Mouse (Mus musculus): ENCODE data around the gene Rnf43. TPM values are rescaled to one million over a fixed set of nuclear protein-coding genes. Genes with fewer than 3 reads are reported as not detected.

Gene Rnf43
- total RNA-seq, 1 experiment from 2014 or later = 5.8 TPM

DNA sequence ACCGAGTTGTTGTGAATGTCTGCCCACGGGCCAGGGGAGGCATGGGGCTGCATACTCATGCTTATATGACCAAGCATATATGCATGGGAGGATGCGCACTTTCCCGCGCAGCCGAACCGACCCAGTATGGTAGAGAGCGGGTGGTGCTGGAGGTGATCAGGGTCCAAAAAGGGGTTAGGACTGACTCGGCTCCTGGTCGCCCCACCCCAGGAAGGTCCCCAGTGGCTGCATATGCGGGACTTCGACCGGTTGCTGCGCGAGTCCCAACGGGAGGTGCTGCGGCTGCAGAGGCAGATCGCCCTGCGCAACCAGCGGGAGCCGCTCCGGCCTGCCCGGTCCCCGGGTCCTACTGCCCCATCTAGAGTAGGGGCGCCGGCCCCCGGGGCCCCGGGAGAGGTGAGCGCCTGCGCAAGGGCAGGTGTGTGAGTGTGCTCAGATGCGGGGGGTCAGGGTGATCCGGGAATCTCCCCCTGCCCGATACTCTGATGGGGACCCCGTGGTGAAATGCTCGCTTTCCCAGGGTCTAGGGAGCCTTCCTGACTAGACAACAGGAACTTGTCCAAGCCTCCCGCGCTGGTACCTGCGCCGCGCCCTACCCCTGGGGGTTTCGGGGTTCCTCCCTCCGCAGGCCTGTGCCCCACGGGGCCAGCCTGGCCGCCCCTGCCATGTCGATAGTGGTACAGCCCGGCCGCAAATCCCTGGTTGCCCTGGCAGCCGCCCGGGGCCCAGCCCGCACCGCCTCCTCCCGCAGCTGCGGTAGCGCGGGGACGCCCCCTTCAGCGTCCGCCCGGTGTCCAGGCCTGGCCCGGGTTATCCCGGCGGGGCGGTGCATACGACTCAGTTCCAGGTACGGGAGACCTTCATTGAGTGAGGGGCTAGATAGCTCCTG is 101.7 kb downstream of the Rnf43 start:
- ATAC-seq (replicated peaks; ENCODE audit: insufficient number of reproducible peaks, low FRiP score, low TSS enrichment, poor library complexity, severe bottlenecking) = no peak

DNA sequence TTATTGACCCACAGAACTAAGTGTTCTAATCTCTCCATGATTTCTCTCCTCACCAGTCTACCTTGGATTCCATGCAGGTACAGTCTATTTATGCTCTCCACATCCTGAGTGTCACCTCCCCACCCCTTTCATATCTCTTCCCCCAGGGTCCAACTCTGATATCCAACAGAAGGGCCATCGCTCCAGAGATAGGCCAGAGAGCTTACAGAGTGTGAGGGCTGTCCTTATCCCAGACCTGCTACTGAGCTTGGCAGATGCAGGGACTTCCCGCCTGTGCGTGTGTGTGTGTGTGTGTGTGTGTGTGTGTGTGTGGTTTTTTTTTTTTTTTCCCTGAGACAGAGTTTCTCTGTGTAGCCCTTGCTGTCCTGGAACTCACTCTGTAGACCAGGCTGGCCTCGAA is 106.2 kb downstream of the Rnf43 start:
- ATAC-seq (replicated peaks; ENCODE audit: insufficient number of reproducible peaks, low FRiP score, low TSS enrichment, poor library complexity, severe bottlenecking) = no peak

DNA sequence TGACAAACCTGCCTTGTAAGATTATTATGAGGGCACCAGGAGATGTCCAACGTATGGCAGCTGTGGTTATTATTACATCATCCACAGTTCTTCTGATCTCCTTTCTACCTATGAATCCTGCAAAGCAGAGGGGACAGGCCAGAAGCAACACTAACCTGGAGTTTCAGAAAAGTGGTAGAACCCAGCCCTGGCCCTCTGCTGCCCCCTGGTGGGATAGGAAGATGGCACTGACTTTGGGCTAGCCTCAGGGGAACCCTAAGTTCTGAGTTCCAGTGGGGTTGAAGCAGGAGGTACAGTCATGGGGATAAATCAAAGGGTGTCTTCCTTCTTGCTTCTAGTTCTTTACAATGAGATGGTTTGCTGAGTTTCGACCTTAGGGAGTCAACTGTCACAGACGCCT is 108.5 kb downstream of the Rnf43 start:
- peak; percentile 76 for ATAC-seq (replicated peaks; ENCODE audit: insufficient number of reproducible peaks, low FRiP score, low TSS enrichment, poor library complexity, severe bottlenecking)

DNA sequence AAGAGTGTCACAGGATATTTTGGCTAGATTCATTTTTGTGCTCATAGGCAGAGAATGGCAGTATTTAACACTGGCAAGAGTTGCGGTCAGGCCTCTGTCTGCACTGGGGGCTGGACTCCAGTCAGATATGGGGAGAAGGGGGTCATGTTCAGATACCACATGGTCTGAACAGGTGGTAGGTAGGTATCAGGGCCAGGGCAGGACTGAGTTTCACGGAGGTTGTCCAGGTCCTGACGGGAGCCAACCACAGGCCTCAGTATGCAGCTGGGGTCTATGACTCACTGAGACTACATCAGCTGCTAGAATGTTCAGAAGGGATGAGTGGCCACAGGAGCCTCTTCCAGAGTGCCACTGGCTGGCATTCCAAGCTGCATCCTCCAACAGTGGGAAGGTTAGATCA is 109.8 kb downstream of the Rnf43 start:
- ATAC-seq (replicated peaks; ENCODE audit: insufficient number of reproducible peaks, low FRiP score, low TSS enrichment, poor library complexity, severe bottlenecking) = no peak

GRCm38 (mm10) chr11:87778100-87778765 is 115.7 kb downstream of the Rnf43 start:
- no peak for ATAC-seq (replicated peaks; ENCODE audit: insufficient number of reproducible peaks, low FRiP score, low TSS enrichment, poor library complexity, severe bottlenecking)

DNA sequence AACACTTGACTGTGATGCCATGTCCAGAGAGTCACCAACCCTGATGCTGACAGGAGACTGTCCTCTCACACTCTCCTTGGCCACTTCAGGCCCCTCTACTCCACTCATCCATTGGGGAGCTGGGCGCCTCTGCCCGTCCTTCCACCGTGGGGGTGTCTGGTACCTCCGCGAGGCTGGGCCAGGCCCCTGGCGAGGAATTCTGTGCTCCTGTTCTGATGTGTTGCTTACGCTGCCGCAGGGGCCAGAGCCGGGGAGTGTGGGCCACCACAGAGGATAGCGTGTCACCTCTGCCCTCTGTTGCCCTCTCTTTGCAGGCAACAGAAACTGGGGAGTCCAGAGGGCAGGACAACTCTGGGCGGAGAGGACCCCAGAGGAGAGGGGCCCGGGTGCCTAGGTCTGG is 116.4 kb downstream of the Rnf43 start:
- ATAC-seq (replicated peaks; ENCODE audit: insufficient number of reproducible peaks, low FRiP score, low TSS enrichment, poor library complexity, severe bottlenecking) = no peak

- ATAC-seq (replicated peaks; ENCODE audit: insufficient number of reproducible peaks, low FRiP score, low TSS enrichment, poor library complexity, severe bottlenecking) = no peak
These were observed 116.9 kb downstream of the Rnf43 start for GRCm38 (mm10) chr11:87779392-87779791.

DNA sequence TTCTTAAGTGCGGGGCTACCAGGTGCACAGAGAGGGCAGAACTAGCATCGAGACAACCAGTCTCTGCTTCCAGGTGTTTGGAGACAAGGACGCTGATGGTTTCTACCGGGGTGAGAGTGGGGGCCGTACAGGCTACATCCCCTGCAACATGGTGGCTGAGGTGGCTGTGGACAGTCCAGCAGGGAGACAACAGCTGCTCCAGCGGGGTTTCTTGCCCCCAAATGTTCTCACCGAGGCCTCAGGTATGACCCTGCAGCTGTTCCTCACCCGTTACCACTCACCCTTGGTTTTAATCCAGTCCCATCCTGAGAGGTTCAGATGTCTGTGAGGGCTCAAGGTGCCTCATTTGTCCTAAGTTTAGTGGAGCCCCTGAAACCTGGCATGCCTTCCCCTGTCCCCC is 117.6 kb downstream of the Rnf43 start:
- ATAC-seq (replicated peaks; ENCODE audit: insufficient number of reproducible peaks, low FRiP score, low TSS enrichment, poor library complexity, severe bottlenecking) = no peak

Other genes starting within 250 kb of the Rnf43 start
- 1.5 TPM in 1 of 3 replicates, not detected in the others for gene Gm11492, start 96.1 kb upstream of the Rnf43 start, total RNA-seq (2017)
- gene Sept4, start 93.8 kb upstream of the Rnf43 start, total RNA-seq (2017) = 6.6 to 16.9 TPM (median 9.6 TPM) in 3 replicates
- gene Mtmr4, start 70.6 kb upstream of the Rnf43 start, total RNA-seq (2017) = 11.0 to 19.0 TPM (median 13.7 TPM) in 3 replicates
- gene Hsf5, start 45.6 kb upstream of the Rnf43 start, total RNA-seq (2017) = 1.2 TPM in 1 of 3 replicates, not detected in the others
- gene Supt4a, start 74.8 kb downstream of the Rnf43 start, total RNA-seq (2017) = 123 to 169 TPM (median 136 TPM) in 3 replicates
- gene Tspoap1, start 97.8 kb downstream of the Rnf43 start, total RNA-seq (2017) = 4.3 to 7.3 TPM (median 5.4 TPM) in 3 replicates
- not detected in 3 replicates for gene Mpo, start 130.9 kb downstream of the Rnf43 start, total RNA-seq (2017)
- not detected in 3 replicates for gene Lpo, start 165.6 kb downstream of the Rnf43 start, total RNA-seq (2017)
- 6.1 to 6.8 TPM (median 6.5 TPM) in 3 replicates for gene Mks1, start 190.5 kb downstream of the Rnf43 start, total RNA-seq (2017)
- not detected in 3 replicates for gene Epx, start 212.8 kb downstream of the Rnf43 start, total RNA-seq (2017)
- not detected in 3 replicates for gene Olfr462, start 229.5 kb downstream of the Rnf43 start, total RNA-seq (2017)
- not detected in 3 replicates for gene Olfr463, start 234.7 kb downstream of the Rnf43 start, total RNA-seq (2017)

Data from monocyte, adult 5-6 weeks (primary cell).